Mouse (Mus musculus): ENCODE measurements around the gene AU040320. TPM values are rescaled to one million over a fixed set of nuclear protein-coding genes. Genes with fewer than 3 reads are reported as not detected.

AU040320 gene
- total RNA-seq (2021) = 10 to 100 TPM; 21.7 to 24.3 TPM
- long read RNA-seq, experiment 1, full-length matches to known transcripts = 21 of 29 reads
- long read RNA-seq, experiment 1, partial matches to known transcripts = 5 of 29 reads
- long read RNA-seq, experiment 1, other reads (novel, unspliced or antisense) = 3 of 29 reads
- long read RNA-seq, experiment 2, full-length matches to known transcripts = 29 of 45 reads
- long read RNA-seq, experiment 2, partial matches to known transcripts = 6 of 45 reads
- long read RNA-seq, experiment 2, other reads (novel, unspliced or antisense) = 10 of 45 reads

DNA sequence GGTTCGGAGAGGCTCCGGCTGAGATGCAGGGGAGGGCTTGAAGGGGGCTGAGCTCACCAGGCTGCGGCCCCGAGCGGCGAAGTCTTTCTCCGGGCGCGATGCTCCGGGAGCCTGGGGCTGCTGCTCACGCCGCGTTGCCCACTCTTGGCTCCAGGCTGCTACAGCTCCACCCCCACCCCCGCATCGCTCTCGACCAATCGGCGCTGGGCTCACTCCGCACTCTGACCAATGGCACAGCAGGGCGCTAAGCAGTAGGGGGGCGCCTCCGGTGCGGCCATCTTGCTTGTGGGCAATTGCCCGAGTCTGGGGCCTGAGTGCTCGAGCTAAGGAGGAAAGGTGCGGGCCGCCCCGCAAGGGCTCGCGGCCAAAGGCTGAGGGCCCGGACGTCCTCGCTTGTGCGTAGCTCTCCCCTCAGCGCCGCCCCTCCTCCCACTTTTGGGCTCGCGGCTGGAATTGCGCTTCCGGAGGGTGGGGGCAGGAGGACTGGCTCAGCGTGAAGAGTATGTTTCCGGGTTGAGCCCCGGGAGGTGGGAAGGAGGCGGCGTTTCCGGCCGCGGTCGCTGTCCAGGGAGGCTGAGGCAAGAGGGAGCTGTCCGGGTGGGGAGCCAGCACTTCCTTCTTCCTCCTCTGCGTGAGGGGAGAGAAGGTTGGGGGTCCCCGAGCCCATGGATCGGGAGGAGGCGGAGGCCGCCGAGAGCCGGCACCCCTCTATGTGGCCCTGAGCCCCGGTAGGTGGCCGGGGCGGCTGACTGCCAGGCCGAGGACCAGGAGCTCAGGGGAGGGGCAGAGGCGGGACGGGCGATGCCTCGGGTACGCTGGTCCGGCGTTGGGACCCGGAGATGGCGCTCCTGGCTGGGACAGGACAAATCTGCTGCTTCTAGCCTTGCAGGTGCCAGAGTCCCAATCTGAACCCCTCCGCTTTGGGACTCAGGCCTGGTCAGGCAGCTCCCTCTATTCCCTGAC lies at the start of gene AU040320, which contains the start of gene Ncdn:
Gene AU040320 (plus strand): TSS at position 277 of the 963 bp plus-strand sequence.
Gene Ncdn (minus strand): TSS at position 171 of the 963 bp plus-strand sequence.
- peak; percentile 95 for DNase-seq
- intact Hi-C loops (cut with DNase I; ENCODE audit: low total_unique reads) = no loop called here

DNA sequence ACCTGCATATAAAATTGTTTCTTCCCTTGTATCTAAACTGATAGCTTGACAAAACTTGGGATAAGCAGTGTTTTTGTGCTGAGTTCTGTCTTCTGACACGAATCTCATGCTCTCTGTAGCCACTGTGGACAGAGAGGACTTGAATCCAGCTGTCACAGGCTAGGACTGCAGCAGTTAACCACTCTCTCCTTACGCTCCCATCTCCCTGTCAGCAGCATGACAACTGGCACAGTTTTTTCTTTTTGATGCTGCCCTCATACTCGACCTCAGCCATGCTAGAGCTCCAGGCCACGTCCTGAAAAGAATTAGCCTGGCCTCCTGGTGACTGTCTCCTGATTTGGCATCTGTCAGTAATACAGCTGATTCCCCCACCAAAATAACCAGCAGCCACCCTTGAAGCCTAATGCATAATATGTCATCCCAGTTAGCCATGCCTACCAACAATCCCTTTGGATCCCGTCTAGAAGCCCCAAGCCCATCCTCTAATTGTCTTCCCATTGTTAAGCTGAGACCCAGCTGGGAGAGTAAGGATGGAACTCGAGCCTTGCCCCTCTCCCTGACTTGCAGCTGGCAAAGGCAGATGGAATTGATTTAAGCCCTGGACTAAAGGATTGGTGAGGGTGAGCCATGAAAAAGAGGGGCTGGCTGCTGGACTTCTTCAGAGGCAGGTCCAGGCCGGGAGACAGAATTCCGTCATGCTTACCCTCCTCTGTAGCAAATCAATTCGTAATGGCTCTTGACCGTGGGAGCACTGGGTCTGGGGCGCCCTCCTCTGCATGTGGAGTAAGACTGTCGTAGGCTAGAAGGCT lies 46.5 kb upstream of the AU040320 start:
- intact Hi-C loops (cut with DNase I; ENCODE audit: low total_unique reads) = no loop called here
- DNase-seq = no peak

DNA sequence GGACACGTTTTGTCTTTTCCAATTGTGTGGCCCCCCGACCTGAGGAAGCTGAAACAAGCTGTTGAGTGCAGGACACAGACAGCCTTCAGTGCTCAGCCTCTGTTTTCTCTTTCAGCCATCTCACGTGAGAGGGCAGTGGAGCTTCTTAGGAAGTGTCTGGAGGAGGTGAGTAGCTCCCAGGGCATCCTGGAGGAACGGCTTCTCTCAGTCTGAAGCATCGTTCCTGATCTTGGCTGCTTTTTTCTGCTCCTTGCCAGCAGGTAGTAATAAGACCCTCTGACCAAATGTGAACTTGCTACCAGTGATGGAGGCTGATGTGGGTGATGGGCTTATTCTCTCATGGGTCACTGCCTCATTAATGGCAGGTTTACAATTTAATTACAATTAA lies 45.9 kb upstream of the AU040320 start:
- intact Hi-C loops (cut with DNase I; ENCODE audit: low total_unique reads) = no loop called here
- no peak for DNase-seq

DNA sequence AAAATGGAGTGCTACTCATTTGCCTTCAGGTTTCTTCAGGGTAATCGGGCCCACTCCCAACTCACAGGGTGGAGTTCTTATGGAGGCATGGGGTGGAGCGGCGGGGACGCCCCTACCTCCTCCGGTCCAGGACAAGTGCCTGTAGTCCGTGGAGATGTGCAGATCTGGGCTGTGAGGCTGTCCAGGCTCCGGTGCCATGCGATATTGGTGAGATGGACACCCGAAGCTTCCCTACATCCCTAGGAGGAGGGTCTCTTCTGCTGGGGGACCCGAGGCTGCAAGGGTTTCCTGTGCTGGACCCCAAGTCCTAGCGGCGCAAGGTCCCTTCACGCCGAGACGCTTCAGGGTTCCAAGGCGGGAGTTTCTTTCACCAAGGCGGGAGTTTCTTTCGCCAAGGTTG lies 21.2 kb upstream of the AU040320 start:
- intact Hi-C loops (cut with DNase I; ENCODE audit: low total_unique reads) = no loop called here

GRCm38 (mm10) chr4:126732531-126733380 lies 20.6 kb upstream of the AU040320 start:
- intact Hi-C loops (cut with DNase I; ENCODE audit: low total_unique reads) = no loop called here

More for the DNA sequence above, 21.2 kb upstream of the AU040320 start:
- no peak for DNase-seq

GRCm38 (mm10) chr4:126734001-126734603 lies 19.2 kb upstream of the AU040320 start:
- no peak for DNase-seq
- intact Hi-C loops (cut with DNase I; ENCODE audit: low total_unique reads) = no loop called here

More at GRCm38 (mm10) chr4:126732531-126733380, 20.6 kb upstream of the AU040320 start:
- no peak for DNase-seq

DNA sequence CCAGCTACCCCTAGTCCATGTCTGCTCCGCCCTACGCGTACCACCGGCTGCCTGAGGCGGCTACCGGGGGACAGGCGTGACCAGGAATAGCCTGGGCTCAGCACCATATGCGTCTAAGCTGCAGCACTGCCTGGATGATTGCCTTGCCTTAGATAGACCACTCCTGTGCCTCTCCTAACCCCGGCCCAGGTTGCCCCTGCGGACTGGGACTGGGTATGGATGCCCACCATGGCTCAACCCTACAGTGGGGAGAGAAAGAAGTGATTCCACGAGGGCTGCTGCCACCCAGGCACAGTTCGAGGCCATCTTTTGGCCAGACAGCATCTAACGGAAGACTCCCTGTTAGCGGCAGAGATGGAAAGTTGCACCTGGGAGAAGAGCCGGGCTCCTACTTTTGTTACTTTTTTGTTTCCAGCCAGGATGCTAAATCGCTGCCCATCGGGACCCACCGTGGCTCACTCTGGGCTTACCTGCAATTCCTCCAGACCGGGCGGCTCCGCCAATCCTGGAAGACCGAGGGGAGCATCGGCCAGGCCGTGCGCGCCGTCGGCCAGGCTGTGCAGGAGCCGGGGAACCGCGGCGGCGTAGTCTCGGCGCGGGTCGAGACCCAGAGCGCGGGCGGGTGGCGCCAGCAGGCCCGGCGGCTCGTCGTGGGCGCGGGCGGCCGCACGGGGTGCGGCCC lies 18.5 kb upstream of the AU040320 start:
- intact Hi-C loops (cut with DNase I; ENCODE audit: low total_unique reads) = no loop called here
- no peak for DNase-seq

- no peak for DNase-seq
- intact Hi-C loops (cut with DNase I; ENCODE audit: low total_unique reads) = no loop called here
Measured at GRCm38 (mm10) chr4:126735382-126736000, 17.9 kb upstream of the AU040320 start.

GRCm38 (mm10) chr4:126736001-126736414 lies 17.3 kb upstream of the AU040320 start, which contains the start of gene Tfap2e:
Gene Tfap2e, minus strand, starts transcription at chr4:126736240.
- intact Hi-C loops (cut with DNase I; ENCODE audit: low total_unique reads) = no loop called here
- peak; percentile 34 for DNase-seq

- DNase-seq = no peak
- intact Hi-C loops (cut with DNase I; ENCODE audit: low total_unique reads) = loop anchor here (5.0 kb wide), 1 partner anchor 138 kb away; no protein-coding TSS in a partner anchor
Measured at GRCm38 (mm10) chr4:126739966-126740676, 13.2 kb upstream of the AU040320 start.

DNA sequence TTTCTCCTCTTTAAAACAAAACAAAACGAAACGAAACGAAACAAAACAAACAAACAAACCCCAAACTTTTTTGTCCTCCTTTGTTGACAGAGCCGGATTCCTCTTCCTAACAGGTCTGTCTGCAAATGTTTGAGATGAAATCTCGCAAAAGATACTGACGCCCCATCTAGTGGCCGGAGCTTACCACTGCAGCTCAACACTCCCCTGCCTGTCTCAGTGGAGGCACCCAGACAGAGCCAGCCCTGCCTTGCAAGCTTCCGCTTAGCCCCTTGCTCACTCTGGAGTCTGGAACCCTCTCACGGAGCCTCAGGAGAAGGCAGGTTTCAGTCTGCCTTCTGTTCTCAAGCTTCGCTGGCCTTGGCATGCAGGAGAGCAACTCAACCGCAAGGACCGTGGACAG lies 11.9 kb upstream of the AU040320 start:
- DNase-seq = peak; percentile 67
- intact Hi-C loops (cut with DNase I; ENCODE audit: low total_unique reads) = loop anchor here (5.0 kb wide), 1 partner anchor 139 kb away; no protein-coding TSS in a partner anchor

GRCm38 (mm10) chr4:126742976-126743375 lies 10.4 kb upstream of the AU040320 start:
- intact Hi-C loops (cut with DNase I; ENCODE audit: low total_unique reads) = loop anchor here (5.0 kb wide), 1 partner anchor 141 kb away; no protein-coding TSS in a partner anchor
- DNase-seq = no peak

DNA sequence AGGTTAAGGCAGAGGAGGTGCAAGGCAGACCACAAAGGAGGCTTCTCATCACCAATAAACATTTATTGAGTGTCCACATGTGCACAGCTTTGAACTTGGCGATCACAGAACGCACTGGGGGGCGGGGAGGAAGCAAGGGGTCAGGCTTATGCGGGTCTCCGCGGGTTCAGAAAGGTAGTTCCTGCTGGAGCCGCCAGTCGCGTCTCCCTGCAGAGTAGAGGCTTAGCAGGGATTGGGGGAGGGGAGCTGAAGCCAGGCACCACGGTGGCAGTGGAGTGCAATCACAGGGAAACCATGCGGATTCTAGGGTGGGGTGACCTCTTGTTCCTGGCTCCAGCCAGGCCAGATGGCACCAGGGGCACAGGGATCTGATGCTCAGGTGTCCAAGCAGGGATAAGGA lies 9.6 kb upstream of the AU040320 start:
- no peak for DNase-seq
- intact Hi-C loops (cut with DNase I; ENCODE audit: low total_unique reads) = loop anchor here (5.0 kb wide), 1 partner anchor 141 kb away; no protein-coding TSS in a partner anchor

DNA sequence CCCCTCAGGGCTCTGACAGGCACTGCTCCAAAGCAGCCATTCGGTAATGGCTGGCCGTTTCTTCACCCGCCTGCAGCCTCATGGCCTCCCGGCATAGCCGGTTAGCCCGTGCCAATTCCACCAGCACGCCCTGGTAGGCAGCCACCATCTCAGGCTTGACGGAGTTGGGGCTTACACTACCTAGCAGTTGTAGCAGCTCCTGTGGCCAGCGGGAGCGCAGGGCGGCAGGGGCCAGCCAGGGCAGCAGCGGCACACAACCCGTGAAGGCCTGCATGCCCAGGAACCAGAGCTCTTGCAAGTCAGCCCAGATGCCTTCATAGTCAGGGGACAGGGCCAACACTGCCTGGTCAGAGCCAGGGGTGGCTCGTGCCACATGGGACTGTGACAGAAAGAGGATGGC lies 8.5 kb upstream of the AU040320 start:
- intact Hi-C loops (cut with DNase I; ENCODE audit: low total_unique reads) = loop anchor here (5.0 kb wide), 2 partner anchors 97 to 143 kb away; no protein-coding TSS in a partner anchor
- DNase-seq = peak; percentile 65

- intact Hi-C loops (cut with DNase I; ENCODE audit: low total_unique reads) = loop anchor here (5.0 kb wide), 1 partner anchor 97 kb away; no protein-coding TSS in a partner anchor
- no peak for DNase-seq
Measured at GRCm38 (mm10) chr4:126745506-126746193, 7.7 kb upstream of the AU040320 start.

Data from gastrocnemius, postnatal 14 days (tissue).